Mouse (Mus musculus) kidney, adult 8-10 months (tissue): ENCODE measurements around the gene Tbc1d14.

Experiments used
- DNase-seq, 2 experiments: peaks; one replicate each; pipeline ENCODE4 v3.0.0; 2022

Tbc1d14 gene

DNA sequence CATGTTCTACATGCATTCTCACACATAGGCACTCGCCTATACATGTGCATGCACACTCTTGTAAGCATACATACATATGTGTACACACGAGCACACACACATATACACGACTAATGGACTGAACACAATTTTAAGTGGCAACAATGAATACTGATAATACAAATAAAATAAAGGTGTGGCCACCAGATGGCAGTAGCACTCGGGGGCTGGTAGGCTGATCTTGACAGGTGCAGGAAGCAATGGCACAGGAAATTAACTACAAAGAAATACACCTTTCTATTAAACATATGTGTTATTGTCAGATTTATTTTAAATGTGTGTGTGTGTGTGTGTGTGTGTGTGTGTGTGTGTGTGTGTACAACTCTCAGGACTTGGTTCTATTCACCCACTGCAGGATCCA, 134.2 kb downstream of the Tbc1d14 start:
- DNase-seq = peak in 1 of 2 experiments; percentile 55

DNA sequence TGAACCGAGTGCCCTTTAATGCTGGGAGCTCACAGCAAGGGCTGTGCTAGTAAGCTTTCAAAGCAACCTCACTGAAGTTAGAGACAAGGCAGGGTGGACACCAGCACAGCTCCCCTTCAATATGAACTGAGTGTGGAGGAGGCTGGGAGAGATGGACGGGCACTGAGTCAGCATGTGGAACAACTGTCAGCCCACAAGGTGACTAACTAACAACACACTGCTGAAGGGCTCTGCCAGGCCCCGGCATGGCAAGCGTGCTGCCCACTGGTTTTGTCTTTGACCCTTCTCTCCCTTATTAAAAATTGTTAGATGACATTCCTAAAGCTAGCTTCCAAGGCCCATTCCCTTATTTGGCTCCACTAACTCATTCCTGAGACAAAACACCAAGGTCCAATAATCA, 135.4 kb downstream of the Tbc1d14 start:
- no peak for DNase-seq

DNA sequence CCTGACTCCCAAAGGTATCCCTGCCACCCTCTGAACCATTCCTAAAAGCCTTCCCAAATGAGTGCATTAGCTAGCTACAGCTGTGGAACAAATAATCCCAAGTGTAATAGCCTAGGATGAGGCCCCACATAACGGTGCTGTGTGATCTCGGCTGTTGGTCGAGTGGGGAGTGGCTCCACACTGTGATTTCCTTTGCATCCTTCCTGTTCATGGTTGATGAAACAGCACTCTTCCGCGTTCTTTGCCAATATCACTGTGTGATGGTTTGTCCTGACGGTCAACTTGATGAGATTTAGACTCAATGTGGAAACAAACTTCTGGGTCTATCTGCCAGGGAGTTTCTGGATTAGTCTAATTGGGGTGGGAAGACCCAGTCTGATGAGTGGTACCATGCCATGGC, 140.3 kb downstream of the Tbc1d14 start:
- no peak for DNase-seq

DNA sequence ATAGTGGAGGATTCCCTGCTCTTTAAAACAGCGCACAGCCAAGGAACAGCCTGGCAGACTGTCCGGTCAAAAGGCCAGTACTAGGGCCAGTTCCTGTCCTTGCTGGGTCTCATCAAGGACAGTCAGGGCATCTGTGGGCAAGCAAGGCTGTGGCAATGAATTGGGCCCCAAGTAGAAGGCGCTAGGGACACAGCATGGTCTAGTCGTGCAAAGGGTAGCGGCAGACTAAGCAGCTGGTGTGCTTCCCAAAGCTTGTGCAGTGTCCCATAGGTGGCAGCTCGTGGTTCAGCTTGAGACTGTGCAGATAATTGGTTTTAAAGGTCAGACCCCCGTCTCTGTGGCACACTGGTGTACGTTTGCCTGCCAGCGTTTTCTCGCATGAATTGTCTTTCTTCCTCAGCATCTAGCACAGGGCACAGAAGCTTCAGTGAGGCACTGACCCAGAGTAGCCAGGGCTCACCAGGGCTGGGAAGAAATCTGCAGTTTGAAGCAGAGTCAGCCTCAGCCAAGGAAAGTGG, 141.1 kb downstream of the Tbc1d14 start:
- DNase-seq = no peak

DNA sequence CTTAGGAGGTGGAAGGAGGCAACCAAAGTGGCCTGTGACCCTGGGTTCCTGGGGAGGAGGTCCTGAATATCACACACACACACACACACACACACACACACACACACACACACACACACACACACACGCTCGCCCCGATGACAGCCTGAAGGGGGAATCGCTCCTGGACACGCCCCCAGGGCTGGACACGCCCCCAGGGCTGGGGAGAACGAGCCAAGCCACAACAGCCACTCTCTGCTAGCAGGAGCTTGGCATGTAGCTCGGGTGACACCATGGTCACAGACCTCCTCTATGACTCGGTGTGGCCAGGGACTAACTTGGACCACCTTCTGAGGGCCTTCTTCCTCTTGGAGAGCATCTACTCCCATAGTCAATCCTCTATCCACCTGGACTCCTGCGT, 142.0 kb downstream of the Tbc1d14 start:
- DNase-seq = no peak

DNA sequence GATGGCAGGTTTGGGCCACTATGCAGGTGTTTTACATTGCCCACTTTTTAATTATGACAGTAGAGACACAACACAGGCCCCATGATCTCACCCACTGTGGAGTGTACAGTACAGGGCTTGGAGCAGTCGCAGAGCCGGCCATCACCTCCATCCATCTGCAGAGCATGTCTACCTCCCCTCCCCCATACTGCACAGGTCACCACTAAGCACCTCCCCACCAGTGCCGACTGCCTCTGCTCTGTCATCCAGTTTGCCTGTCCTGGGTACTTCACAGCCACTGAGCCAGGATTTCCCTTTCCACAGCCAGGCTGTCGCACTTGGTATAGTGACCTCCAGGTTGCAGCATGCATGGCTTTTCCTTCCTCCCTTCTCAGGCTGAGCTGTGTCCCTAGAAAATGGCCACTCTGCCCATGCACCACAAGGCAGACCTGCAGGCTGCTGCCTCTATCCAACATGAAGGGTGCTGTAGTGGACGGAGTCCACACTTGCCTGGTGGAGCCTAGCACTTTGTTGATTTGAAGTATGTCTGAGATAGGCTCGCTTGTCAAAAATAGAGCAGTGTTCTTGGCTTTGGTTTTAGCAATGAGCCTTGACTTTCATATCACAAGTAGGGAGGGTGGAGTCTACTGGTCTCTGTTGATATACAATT, 143.2 kb downstream of the Tbc1d14 start:
- no peak for DNase-seq

DNA sequence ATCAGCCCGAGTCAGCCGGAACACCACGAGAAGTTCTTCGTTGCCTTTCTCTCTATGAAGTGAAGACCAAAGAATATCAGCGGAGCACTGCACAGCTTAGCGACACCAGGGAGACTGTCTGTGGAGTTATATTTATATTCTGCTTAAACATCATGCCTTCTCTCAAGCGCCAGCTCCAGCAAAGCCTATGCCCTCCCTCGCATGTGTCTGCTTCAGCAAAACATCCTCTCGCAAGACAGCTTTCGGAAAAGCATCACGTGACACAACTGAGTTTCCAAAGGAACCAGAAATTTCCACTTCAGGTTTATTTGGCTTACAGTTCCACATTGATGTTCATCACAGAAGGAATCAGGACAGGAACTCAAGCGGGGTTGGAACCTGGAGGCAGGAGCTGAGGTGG, 145.2 kb downstream of the Tbc1d14 start:
- no peak for DNase-seq

DNA sequence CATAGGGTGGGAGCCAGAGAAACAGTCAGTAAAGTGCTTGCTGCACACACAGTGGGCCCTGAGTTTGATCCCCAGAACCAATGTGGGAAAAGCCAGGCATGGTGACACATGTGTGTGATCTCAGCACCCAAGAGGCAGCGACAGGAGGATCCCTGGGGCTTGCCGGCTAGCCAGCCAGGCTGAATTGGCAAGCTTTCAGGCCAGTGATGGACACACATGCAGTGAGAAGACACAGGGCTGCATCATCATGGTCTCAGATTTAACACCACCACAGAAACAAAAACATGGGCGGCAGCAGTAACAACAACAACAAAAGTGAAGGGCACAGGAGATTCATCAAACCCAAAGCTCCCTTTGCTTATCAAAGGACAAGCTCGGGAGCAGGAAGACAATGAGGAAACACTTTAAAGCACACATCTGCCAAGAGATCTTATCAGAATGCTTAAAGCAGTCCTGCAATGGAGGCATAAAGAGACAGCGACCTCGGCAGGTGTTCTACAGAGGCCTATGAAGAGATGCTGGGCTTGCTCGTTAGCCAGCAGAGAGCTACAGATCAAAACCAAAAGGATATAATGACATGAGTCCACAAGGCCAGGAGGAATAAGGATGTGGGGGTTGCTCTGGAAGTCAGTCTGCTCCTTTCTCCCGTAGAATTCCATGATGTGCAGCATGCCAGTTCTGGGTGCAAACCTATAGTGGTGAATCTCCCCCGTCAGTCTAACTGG, 146.7 kb downstream of the Tbc1d14 start:
- no peak for DNase-seq

DNA sequence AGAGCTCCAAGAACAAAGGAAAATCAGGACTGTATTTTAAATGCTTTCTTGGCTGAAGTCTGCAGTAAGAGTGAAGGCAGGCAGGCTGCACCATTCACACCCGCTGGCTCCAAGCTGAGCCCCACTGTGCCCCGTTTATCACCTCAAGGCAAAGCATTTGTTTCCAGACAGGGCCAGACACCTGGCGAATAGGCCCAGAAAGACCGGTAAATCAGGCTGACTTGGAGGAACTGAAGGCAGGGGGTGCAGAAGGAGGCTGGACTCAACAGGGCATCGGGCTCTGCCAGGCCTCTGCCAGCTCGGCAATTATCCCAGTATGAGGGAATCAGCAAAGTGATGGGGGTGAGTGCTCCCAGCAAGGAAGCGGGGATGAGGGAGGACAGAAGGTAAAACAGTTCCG, 148.0 kb downstream of the Tbc1d14 start:
- DNase-seq = no peak

DNA sequence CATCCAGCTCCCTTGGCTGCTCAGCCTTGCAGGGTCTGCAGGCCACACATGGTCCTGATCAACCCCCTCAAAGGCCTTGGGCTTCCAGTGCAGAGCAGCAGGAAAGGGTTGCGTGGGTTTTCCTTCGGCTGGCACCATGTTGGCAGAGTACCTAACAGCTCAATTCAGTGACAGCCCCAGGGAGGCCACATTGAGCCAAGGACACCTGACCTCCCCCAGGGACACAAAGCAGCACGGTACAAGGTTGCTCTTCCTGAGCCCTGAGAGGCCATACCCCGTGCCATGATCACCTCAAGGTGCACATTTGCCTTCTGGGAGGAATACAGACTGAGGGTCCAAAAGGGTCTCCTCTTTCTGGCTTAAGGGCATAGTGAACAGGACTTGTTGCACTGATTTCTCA, 148.5 kb downstream of the Tbc1d14 start:
- no peak for DNase-seq

DNA sequence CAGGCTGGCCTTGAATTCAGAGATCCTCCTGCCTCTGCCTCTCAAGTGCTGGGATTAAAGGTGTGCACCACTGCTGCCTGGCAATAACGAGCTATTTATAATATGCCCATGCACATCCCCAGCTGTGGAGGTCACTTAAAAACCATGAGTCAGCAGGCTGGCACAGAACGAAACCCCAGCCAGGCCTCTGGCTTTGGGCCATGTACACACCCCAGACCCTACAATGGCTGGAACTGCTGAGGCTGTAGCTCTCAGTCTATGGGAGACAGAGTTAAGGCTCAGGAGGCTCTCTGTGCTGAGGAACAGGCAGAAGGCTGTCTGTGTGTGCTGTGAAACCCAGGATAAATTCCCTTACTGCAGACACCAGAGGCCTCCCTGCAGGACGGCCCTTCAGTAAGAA, 152.3 kb downstream of the Tbc1d14 start:
- DNase-seq = no peak
